Mouse (Mus musculus) heart, embryonic 16.5 days (tissue): ENCODE data around the gene Metap1. TPM values are rescaled to one million over a fixed set of nuclear protein-coding genes. Genes with fewer than 3 reads are reported as not detected.
A peak's percentile ranks its signal among the peaks of the same experiment; 100 is the strongest.
"Not testable (repeated sequence)": the region's sequence is repeated elsewhere in the genome, so short reads cannot be mapped to it uniquely, and the experiment has no call there.

Experiments
- ATAC-seq: fragments of 200-750 bp; cut with Nextera tagmentation; replicated peaks from 2 replicates; pipeline ENCODE4 v1.8.0; 2017; ENCODE audit warnings: moderate number of reproducible peaks; ENCODE audit not compliant: insufficient read depth, low FRiP score; ENCODE audit errors: extremely low read depth
- H3K27ac ChIP-seq: fragments of 300-500 bp; sonication (generic); 2 replicates; pipeline ENCODE4 v1.5.1; 2014; ENCODE audit warnings: mild to moderate bottlenecking, low read length, control low read depth, moderate library complexity
- H3K27me3 ChIP-seq: fragments of 300-500 bp; sonication (generic); 2 replicates; pipeline ENCODE4 v1.6.1; 2014; ENCODE audit warnings: low read length, mixed read lengths; ENCODE audit not compliant: control insufficient read depth, insufficient read depth
- H3K36me3 ChIP-seq: fragments of 300-500 bp; sonication (generic); 2 replicates; pipeline ENCODE4 v1.6.1; 2014; ENCODE audit not compliant: control insufficient read depth, insufficient read depth
- H3K4me1 ChIP-seq: fragments of 300-500 bp; sonication (generic); 2 replicates; pipeline ENCODE4 v1.6.1; 2014; ENCODE audit warnings: low read length, mixed read lengths; ENCODE audit not compliant: control insufficient read depth, insufficient read depth
- H3K4me2 ChIP-seq: fragments of 300-500 bp; sonication (generic); 2 replicates; pipeline ENCODE4 v1.6.1; 2014; ENCODE audit warnings: low read depth, mild to moderate bottlenecking, control low read depth, low read length
- H3K4me3 ChIP-seq: fragments of 300-500 bp; sonication (generic); 2 replicates; pipeline ENCODE4 v1.5.1; 2014; ENCODE audit warnings: mild to moderate bottlenecking, control low read depth, low read length
- H3K9ac ChIP-seq: fragments of 300-500 bp; sonication (generic); 2 replicates; pipeline ENCODE4 v1.6.1; 2014; ENCODE audit warnings: low read length, control low read depth
- H3K9me3 ChIP-seq: fragments of 300-500 bp; sonication (generic); replicated peaks from 2 replicates; pipeline ENCODE4 v1.6.1; 2016; ENCODE audit warnings: low read length; ENCODE audit not compliant: control insufficient read depth
- WGBS: fragments of 180-500 bp; shearing (Covaris S2); extraction: QIAGEN DNeasy Blood & Tissue Kit; methylation state at CpG from one replicate; pipeline ENCODE4 v1.1.7; 2014; 5-methylcytosine and 5-hydroxymethylcytosine counted together
- polyA plus RNA-seq: library from polyadenylated mRNA; unstranded; fragments of >200 nt; fragmentation: Nextera tagmentation; extraction: Ambion mirVana; gene quantifications from 2 replicates; pipeline ENCODE4 v1.2.1, GENCODE M21; 2015

The Metap1 gene
- polyA plus RNA-seq, 1 experiment from 2014 or later: 41.4 TPM

DNA sequence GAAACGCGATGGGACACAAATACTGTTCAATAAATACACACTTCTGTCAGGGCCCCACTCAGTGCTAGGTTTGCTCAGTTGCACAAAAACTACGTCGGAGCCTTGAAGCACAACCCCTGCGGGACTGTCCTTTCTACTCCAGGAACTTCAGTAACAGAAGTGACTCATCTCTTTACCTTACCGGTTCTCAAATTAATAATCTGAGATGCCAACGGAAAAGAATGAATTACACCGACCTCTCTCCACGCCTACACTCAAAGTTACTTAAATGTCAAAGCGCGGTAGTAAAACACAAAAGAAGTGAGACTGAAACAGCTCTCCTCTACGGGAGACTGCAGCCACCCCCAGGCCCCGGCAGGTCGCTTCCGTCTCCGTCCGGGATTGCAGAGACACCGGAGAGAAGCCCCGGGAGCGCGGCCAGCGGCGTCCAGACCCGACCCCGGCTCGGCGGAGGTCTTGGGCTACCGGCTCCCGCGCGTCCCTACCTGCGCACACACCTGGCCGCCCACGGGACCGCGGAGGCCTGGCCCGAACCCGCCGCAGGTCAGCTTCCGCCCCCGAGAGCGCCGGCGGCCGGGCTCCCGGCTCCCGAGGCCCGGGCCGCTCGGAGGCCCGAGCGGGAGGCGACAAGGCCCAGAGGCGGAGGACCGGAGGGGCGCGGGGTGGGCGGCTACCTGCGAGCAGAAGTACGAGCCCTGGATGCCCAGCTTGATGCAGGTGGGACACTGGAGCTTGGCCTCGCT, 560 bp downstream of the Metap1 start:
- peak overlapping the region; percentile 94 for H3K4me3 ChIP-seq
- peak overlapping the region; percentile 87 for H3K4me2 ChIP-seq
- no peaks in the 10 kb centered on the region for H3K9me3 ChIP-seq
- H3K27ac ChIP-seq: peak overlapping the region; percentile 81
- H3K4me1 ChIP-seq: peaks cover 9% of the 10 kb centered on the region
- under 1% methylated on average over 57 of the region's 61 CpGs for WGBS
- H3K27me3 ChIP-seq: no peaks in the 10 kb centered on the region
- peak; percentile 38 for ATAC-seq
- peak overlapping the region; percentile 93 for H3K9ac ChIP-seq
- H3K36me3 ChIP-seq: peaks cover 9% of the 10 kb centered on the region

DNA sequence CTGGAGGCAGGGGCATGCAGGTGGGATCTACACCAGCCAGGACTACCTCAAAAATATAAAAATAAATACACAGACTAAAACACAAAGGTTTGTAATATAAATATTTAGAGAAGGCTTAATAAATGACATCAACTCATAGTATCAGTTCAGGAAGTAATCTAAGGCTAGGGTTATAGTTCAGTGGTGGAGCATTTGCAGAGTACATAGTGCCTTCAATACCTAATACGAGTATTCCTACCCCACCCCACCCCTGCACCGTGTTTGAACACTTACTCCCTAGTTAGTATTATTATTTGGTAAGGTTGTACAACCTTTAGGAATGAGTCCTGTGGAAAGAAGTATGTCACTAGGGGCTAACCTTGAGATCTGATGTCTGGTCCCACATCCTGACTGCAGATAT, 6.1 kb downstream of the Metap1 start:
- Histone ChIP-seq H3K4me3 (no peak overlapping the region), H3K9ac (no peak overlapping the region), H3K4me2 (no peak overlapping the region), H3K36me3 (peaks cover 25% of the 10 kb centered on the region), H3K27me3 (no peaks in the 10 kb centered on the region), H3K9me3 (no peaks in the 10 kb centered on the region), H3K4me1 (peaks cover 21% of the 10 kb centered on the region), H3K27ac (no peak overlapping the region)
- WGBS: 80% methylated on average over 2 of the region's 2 CpGs
- no peak for ATAC-seq

DNA sequence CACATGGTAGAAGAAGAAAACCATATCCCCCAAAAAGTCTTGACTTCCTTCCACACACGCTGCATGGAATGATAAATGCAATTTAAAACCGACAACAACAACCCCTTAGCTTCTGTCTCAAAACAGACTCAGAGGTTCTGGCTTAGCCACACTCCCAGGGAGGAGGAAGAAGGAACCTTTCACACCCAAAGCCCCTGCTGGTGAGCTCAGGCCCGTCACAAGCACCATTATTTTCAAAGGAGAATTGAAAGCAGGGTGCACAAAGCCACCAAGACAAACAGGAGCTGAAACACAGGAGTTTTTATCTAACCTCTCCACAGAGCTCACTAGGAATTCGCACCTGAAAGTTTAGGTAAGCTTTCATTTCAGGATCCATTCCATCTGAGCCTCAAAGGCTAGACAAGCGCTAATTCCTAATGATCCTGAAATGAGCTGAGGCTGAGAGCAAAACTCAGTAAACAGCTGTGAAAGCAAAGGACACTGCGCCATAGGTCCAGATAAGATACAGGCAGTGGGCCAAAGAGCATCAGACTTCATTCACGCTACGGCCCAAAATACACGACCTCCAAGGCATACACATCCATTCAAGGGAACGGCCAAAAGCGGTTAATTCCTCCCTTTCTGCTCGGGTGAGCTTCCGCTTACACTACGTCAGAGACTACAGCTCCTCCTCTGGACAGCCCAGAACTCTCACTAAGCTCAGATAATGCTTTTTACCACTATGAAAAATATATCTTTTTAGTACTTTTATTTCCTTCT, 7.6 kb downstream of the Metap1 start:
- 0 out of 2 replicates have a peak, but pooled peaks have one; percentile 28 for ATAC-seq
- 49% methylated on average over 14 of the region's 14 CpGs for WGBS
- Histone ChIP-seq H3K9ac (peak overlapping the region; percentile 31; the same call in 1 of the 2 replicates), H3K4me3 (peak overlapping the region; percentile 27), H3K36me3 (peaks cover 25% of the 10 kb centered on the region), H3K27ac (peak overlapping the region; percentile 20; the same call in 1 of the 2 replicates), H3K4me1 (peaks cover 15% of the 10 kb centered on the region), H3K4me2 (peak overlapping the region; percentile 36; the same call in 1 of the 2 replicates), H3K9me3 (no peaks in the 10 kb centered on the region), H3K27me3 (no peaks in the 10 kb centered on the region)

GRCm38 (mm10) chr3:138479489-138479888, 9.8 kb downstream of the Metap1 start:
- Histone ChIP-seq H3K9ac (no peak overlapping the region), H3K4me2 (no peak overlapping the region), H3K27me3 (no peaks in the 10 kb centered on the region), H3K9me3 (no peaks in the 10 kb centered on the region), H3K4me3 (no peak overlapping the region), H3K36me3 (peaks cover 16% of the 10 kb centered on the region), H3K4me1 (peaks cover 15% of the 10 kb centered on the region), H3K27ac (no peak overlapping the region)
- ATAC-seq: no peak
- 91% methylated on average over 8 of the region's 8 CpGs for WGBS

GRCm38 (mm10) chr3:138471066-138471465, 18.2 kb downstream of the Metap1 start:
- H3K9ac ChIP-seq: no peak overlapping the region
- no peaks in the 10 kb centered on the region for H3K27me3 ChIP-seq
- no peak overlapping the region for H3K27ac ChIP-seq
- WGBS: 78% methylated on average over 3 of the region's 3 CpGs
- ATAC-seq: no peak
- peaks cover 36% of the 10 kb centered on the region for H3K36me3 ChIP-seq
- no peaks in the 10 kb centered on the region for H3K9me3 ChIP-seq
- H3K4me3 ChIP-seq: no peak overlapping the region
- no peaks in the 10 kb centered on the region for H3K4me1 ChIP-seq
- H3K4me2 ChIP-seq: no peak overlapping the region

- H3K9me3 ChIP-seq, H3K9ac ChIP-seq, ATAC-seq, H3K4me2 ChIP-seq, H3K27me3 ChIP-seq, H3K27ac ChIP-seq, H3K4me3 ChIP-seq, H3K4me1 ChIP-seq: not testable (repeated sequence)
- peaks cover 64% of the 10 kb centered on the region for H3K36me3 ChIP-seq
- 96% methylated on average over 1 of the region's 1 CpGs for WGBS
Measured at GRCm38 (mm10) chr3:138466656-138467055, 22.7 kb downstream of the Metap1 start.

DNA sequence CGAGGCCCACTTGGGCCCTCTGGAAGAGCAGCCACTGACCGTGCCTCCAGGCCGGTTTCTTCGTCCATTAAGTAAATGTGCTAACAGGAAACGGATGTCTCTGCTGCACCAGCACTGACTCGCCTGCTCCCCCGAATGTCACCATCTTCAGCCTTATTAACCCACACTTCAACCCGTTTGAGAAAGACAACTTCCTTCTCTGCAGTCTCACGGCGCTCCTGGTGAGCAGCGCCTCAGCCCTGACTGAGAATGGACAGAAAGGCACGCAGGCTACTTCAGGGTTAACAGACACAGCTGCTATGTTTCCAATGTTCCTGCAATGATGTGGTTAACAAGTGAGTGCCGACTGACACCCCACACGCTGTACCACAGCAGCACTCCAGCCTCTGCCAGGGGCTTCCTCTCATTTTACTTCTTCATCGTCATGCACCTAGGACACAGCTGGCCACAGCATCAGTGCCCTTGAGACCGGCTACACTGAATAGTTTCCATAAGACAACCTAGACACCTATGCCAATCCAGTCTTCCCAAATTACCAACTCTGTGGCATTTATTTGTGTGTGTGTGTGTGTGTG, 24.7 kb downstream of the Metap1 start:
- ATAC-seq: no peak
- peaks cover 68% of the 10 kb centered on the region for H3K36me3 ChIP-seq
- WGBS: 70% methylated on average over 16 of the region's 16 CpGs

GRCm38 (mm10) chr3:138463807-138464206, 25.5 kb downstream of the Metap1 start:
- H3K9ac ChIP-seq: no peak overlapping the region
- H3K9me3 ChIP-seq: no peaks in the 10 kb centered on the region
- WGBS: 78% methylated on average over 6 of the region's 6 CpGs
- no peaks in the 10 kb centered on the region for H3K4me1 ChIP-seq
- peaks cover 68% of the 10 kb centered on the region for H3K36me3 ChIP-seq
- H3K27me3 ChIP-seq: no peaks in the 10 kb centered on the region
- H3K4me3 ChIP-seq: no peak overlapping the region
- ATAC-seq: no peak
- no peak overlapping the region for H3K27ac ChIP-seq
- no peak overlapping the region for H3K4me2 ChIP-seq

More for the DNA sequence above, 24.7 kb downstream of the Metap1 start:
- H3K4me1 ChIP-seq: no peaks in the 10 kb centered on the region
- no peaks in the 10 kb centered on the region for H3K9me3 ChIP-seq
- H3K27me3 ChIP-seq: no peaks in the 10 kb centered on the region
- H3K27ac ChIP-seq: no peak overlapping the region
- no peak overlapping the region for H3K9ac ChIP-seq
- no peak overlapping the region for H3K4me2 ChIP-seq
- H3K4me3 ChIP-seq: no peak overlapping the region

GRCm38 (mm10) chr3:138463137-138463536, 26.2 kb downstream of the Metap1 start:
- H3K27me3 ChIP-seq: no peaks in the 10 kb centered on the region
- no peak; the same call in 1 of the 2 replicates for ATAC-seq
- H3K9ac ChIP-seq: no peak overlapping the region
- WGBS: 78% methylated on average over 2 of the region's 2 CpGs
- H3K9me3 ChIP-seq: no peaks in the 10 kb centered on the region
- no peak overlapping the region for H3K27ac ChIP-seq
- no peak overlapping the region for H3K4me2 ChIP-seq
- no peak overlapping the region for H3K4me3 ChIP-seq
- peaks cover 68% of the 10 kb centered on the region for H3K36me3 ChIP-seq
- H3K4me1 ChIP-seq: no peaks in the 10 kb centered on the region
